Comparison of ENCODE assay signal across 13 mouse cellular contexts in the genomic region with DNA sequence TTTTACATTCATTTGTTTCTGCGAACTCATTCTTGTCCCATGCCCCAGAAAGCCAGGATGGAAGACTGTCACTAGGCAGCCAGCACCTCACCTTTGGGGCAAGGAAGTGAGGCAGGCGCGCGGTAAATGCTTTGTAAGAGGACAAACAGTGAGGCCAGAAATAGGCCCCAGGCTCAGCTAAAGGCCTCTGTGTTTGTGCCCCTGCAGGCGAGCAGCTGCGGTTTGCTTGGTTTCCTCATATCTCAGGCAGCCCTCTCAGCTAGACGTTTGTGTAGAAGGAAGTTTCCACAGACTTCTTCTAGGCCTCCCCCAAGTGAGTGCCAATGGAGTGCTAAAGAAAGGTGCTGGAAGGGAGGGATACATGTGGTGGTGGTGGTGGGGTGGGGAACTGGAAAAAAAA. TPM values are rescaled to one million over a fixed set of nuclear protein-coding genes. Genes with fewer than 3 reads are reported as not detected.
DNase-seq lines count a peak whose midpoint lies in the region; ATAC-seq and TF ChIP-seq lines count a peak whose summit lies in the region.
"Had no signal": no experiment of that assay in that cellular context is flagged by ENCODE, and none has a peak within 500 bp of the region (broad histone marks: within the 10 kb centered on the region; RNA-seq: fewer than 3 reads in every experiment).

No protein-coding gene starts in this region.

- H3K9ac ChIP-seq in hindbrain, embryonic 12.5 days, result no peak overlapping the region
- H3K9ac ChIP-seq: embryonic facial prominence, embryonic 13.5 days; liver, embryonic 14.5 days; neural tube, embryonic 13.5 days had no signal

- TF ChIP-seq POLR2A in bone marrow, adult 2 months (IDR thresholded peaks at IDR 0.05; ENCODE audit: borderline replicate concordance, control insufficient read depth, low read depth, low read length), result no peak
- no peak for TF ChIP-seq POLR2A in thymus, adult 2 months (IDR thresholded peaks at IDR 0.05; ENCODE audit: control insufficient read depth, extremely low read depth, insufficient read depth, low read length, poor library complexity)
- no peak for TF ChIP-seq POLR2A in cerebellum, adult 2 months (IDR thresholded peaks at IDR 0.05; ENCODE audit: borderline replicate concordance, insufficient read depth, low read length)

- no peak for TF ChIP-seq CTCF in bone marrow, adult 2 months (IDR thresholded peaks at IDR 0.05; ENCODE audit: control insufficient read depth, insufficient read depth, low read length)
- TF ChIP-seq CTCF in thymus, adult 2 months (IDR thresholded peaks at IDR 0.05; ENCODE audit: borderline replicate concordance, control insufficient read depth, extremely low read depth, insufficient read depth, low read length, poor library complexity), result no peak
- TF ChIP-seq CTCF in cerebellum, adult 2 months (IDR thresholded peaks at IDR 0.05; ENCODE audit: borderline replicate concordance, insufficient read depth, low read depth, low read length), result no peak

- DNase-seq in layer of hippocampus, adult 9-11 months, result peak; percentile 57
- no peak for DNase-seq in layer of hippocampus, adult 11-12 months (ENCODE audit: low spot score)
- peak; percentile 58 for DNase-seq in thymus, adult 2 months
- DNase-seq in layer of hippocampus, adult 9-10 months (ENCODE audit: low spot score), result no peak
- DNase-seq in cerebellum, adult 2 months, result no peak
- DNase-seq: kidney, postnatal 4 days had no signal

- no peaks in the 10 kb centered on the region for H3K9me3 ChIP-seq in megakaryocyte, embryonic 14.5 days
- no peaks in the 10 kb centered on the region for H3K9me3 ChIP-seq in hindbrain, embryonic 12.5 days (replicated peaks)
- H3K9me3 ChIP-seq: embryonic facial prominence, embryonic 13.5 days; neural tube, embryonic 13.5 days had no signal

- H3K4me2 ChIP-seq in hindbrain, embryonic 12.5 days (replicated peaks), result no peak overlapping the region
- H3K4me2 ChIP-seq: embryonic facial prominence, embryonic 13.5 days; neural tube, embryonic 13.5 days had no signal

- H3K27ac ChIP-seq in bone marrow, adult 2 months (ENCODE audit: control insufficient read depth, insufficient read depth, low read depth, low read length, poor library complexity), result peak overlapping the region; percentile 91
- peak overlapping the region; percentile 100 for H3K27ac ChIP-seq in thymus, adult 2 months (ENCODE audit: control insufficient read depth, insufficient read depth, low read length)
- no peak overlapping the region for H3K27ac ChIP-seq in cerebellum, adult 2 months (ENCODE audit: insufficient read depth, low read length)
- H3K27ac ChIP-seq in hindbrain, embryonic 12.5 days, result no peak overlapping the region
- H3K27ac ChIP-seq: embryonic facial prominence, embryonic 13.5 days; liver, embryonic 14.5 days; neural tube, embryonic 13.5 days had no signal

- H3K4me1 ChIP-seq in bone marrow, adult 2 months (ENCODE audit: control insufficient read depth, insufficient read depth, low read length), result peaks cover 5% of the 10 kb centered on the region
- peaks cover 58% of the 10 kb centered on the region for H3K4me1 ChIP-seq in megakaryocyte, embryonic 14.5 days
- H3K4me1 ChIP-seq in thymus, adult 2 months (replicated peaks; ENCODE audit: control insufficient read depth, insufficient read depth, low read length), result peaks cover 34% of the 10 kb centered on the region
- no peaks in the 10 kb centered on the region for H3K4me1 ChIP-seq in cerebellum, adult 2 months (ENCODE audit: control insufficient read depth, insufficient read depth, low read length)
- no peaks in the 10 kb centered on the region for H3K4me1 ChIP-seq in hindbrain, embryonic 12.5 days
- H3K4me1 ChIP-seq: embryonic facial prominence, embryonic 13.5 days; neural tube, embryonic 13.5 days had no signal

- no peak for ATAC-seq in hindbrain, embryonic 12.5 days (ENCODE audit: low FRiP score)

- H3K27me3 ChIP-seq in megakaryocyte, embryonic 14.5 days (replicated peaks), result no peaks in the 10 kb centered on the region
- H3K27me3 ChIP-seq in thymus, adult 2 months (ENCODE audit: control insufficient read depth, insufficient read depth, low read length), result no peaks in the 10 kb centered on the region
- H3K27me3 ChIP-seq in cerebellum, adult 2 months (ENCODE audit: control insufficient read depth, insufficient read depth, low read length), result no peaks in the 10 kb centered on the region
- peaks cover 8% of the 10 kb centered on the region for H3K27me3 ChIP-seq in hindbrain, embryonic 12.5 days
- H3K27me3 ChIP-seq: neural tube, embryonic 13.5 days had no signal

- H3K36me3 ChIP-seq in megakaryocyte, embryonic 14.5 days (replicated peaks; ENCODE audit: low read length), result no peaks in the 10 kb centered on the region
- no peaks in the 10 kb centered on the region for H3K36me3 ChIP-seq in thymus, adult 2 months (ENCODE audit: control insufficient read depth, insufficient read depth, low read length)
- no peaks in the 10 kb centered on the region for H3K36me3 ChIP-seq in hindbrain, embryonic 12.5 days
- H3K36me3 ChIP-seq: embryonic facial prominence, embryonic 13.5 days; neural tube, embryonic 13.5 days had no signal

- 13% methylated on average over 7 of the region's 7 CpGs for WGBS in bone marrow, adult 2 months
- whole genome bisulfite sequencing in thymus, adult 2 months, result 8% methylated on average over 7 of the region's 7 CpGs
- 96% methylated on average over 7 of the region's 7 CpGs for WGBS in cerebellum, adult 2 months
- 79% methylated on average over 7 of the region's 7 CpGs for WGBS in hindbrain, embryonic 12.5 days

- H3K4me3 ChIP-seq in bone marrow, adult 2 months (replicated peaks; ENCODE audit: control insufficient read depth, low read depth, low read length), result peak overlapping the region; percentile 55
- H3K4me3 ChIP-seq in megakaryocyte, embryonic 14.5 days (replicated peaks), result peak overlapping the region; percentile 80
- H3K4me3 ChIP-seq in thymus, adult 2 months (ENCODE audit: control insufficient read depth, insufficient read depth, low read length), result peak overlapping the region; percentile 35
- no peak overlapping the region for H3K4me3 ChIP-seq in cerebellum, adult 2 months (replicated peaks; ENCODE audit: insufficient read depth, low read depth, low read length)
- no peak overlapping the region for H3K4me3 ChIP-seq in hindbrain, embryonic 12.5 days
- H3K4me3 ChIP-seq: embryonic facial prominence, embryonic 13.5 days; neural tube, embryonic 13.5 days had no signal

RNA-seq across cellular contexts. Expression of a gene that starts 18.0 kb away (rescaled TPM):
- polyA plus RNA-seq in bone marrow, adult 2 months (2011; ENCODE audit: insufficient read depth, insufficient read length, low replicate concordance, missing spikeins), result 2,117 and 3,348 TPM in 2 replicates
- 91.6 and 827 TPM in 2 replicates for polyA plus RNA-seq in megakaryocyte, embryonic 14.5 days (2012; ENCODE audit: insufficient read depth, low replicate concordance)
- polyA plus RNA-seq in thymus, adult 2 months (2012; rRNA removed), result 442 and 583 TPM in 2 replicates
- polyA plus RNA-seq in cerebellum, adult 2 months (2012; rRNA removed), result 1,010 and 1,165 TPM in 2 replicates
- 5,703 and 6,080 TPM in 2 replicates for polyA plus RNA-seq in hindbrain, embryonic 12.5 days (2016; fragmentation: Nextera tagmentation; extraction: Ambion mirVana)

RNA-seq across cellular contexts. Expression of a gene that starts 37.0 kb away (rescaled TPM):
- polyA plus RNA-seq in bone marrow, adult 2 months (2011; ENCODE audit: insufficient read depth, insufficient read length, low replicate concordance, missing spikeins), result 1.4 and 1.5 TPM in 2 replicates
- polyA plus RNA-seq in megakaryocyte, embryonic 14.5 days (2012; ENCODE audit: insufficient read depth, low replicate concordance), result 0.88 TPM in 1 of 2 replicates, not detected in the other
- 1.1 and 1.6 TPM in 2 replicates for polyA plus RNA-seq in thymus, adult 2 months (2012; rRNA removed)
- 0.14 TPM in 1 of 2 replicates, not detected in the other for polyA plus RNA-seq in cerebellum, adult 2 months (2012; rRNA removed)
- polyA plus RNA-seq in hindbrain, embryonic 12.5 days (2016; fragmentation: Nextera tagmentation; extraction: Ambion mirVana), result 0.09 and 0.27 TPM in 2 replicates
- polyA plus RNA-seq: hindbrain, embryonic 11.5 days had no signal

Comparison
In these comparisons a context has a peak if more than half of its experiments do, and no peak if none do; other contexts are left out.
1. DNase-seq: peak in layer of hippocampus, adult 9-11 months (single experiment) and thymus, adult 2 months (single experiment); none in layer of hippocampus, adult 11-12 months (single experiment), layer of hippocampus, adult 9-10 months (single experiment) and cerebellum, adult 2 months (0 of 2).
2. H3K27ac ChIP-seq: peak in bone marrow, adult 2 months (single experiment) and thymus, adult 2 months (single experiment); none in cerebellum, adult 2 months (single experiment) and hindbrain, embryonic 12.5 days (single experiment).
3. H3K4me3 ChIP-seq: peak in bone marrow, adult 2 months (single experiment), megakaryocyte, embryonic 14.5 days (single experiment) and thymus, adult 2 months (single experiment); none in cerebellum, adult 2 months (single experiment) and hindbrain, embryonic 12.5 days (single experiment).